Mouse (Mus musculus) forebrain, embryonic 16.5 days (tissue): ENCODE data around the gene Hsd17b7. TPM values are rescaled to one million over a fixed set of nuclear protein-coding genes. Genes with fewer than 3 reads are reported as not detected.

Experiments
- ATAC-seq: fragments of 200-750 bp; cut with Nextera tagmentation; 2 replicates; pipeline ENCODE4 v1.8.0; 2017; ENCODE audit warnings: mild to moderate bottlenecking, moderate library complexity
- H3K27ac ChIP-seq: fragments of 300-500 bp; sonication (generic); 2 replicates; pipeline ENCODE4 v1.5.1; 2014; ENCODE audit warnings: low read length, control low read depth
- H3K27me3 ChIP-seq: fragments of 300-500 bp; sonication (generic); replicated peaks from 2 replicates; pipeline ENCODE4 v1.6.1; 2014; ENCODE audit warnings: low read length; ENCODE audit not compliant: control insufficient read depth, insufficient read depth
- H3K36me3 ChIP-seq: fragments of 300-500 bp; sonication (generic); 2 replicates; pipeline ENCODE4 v1.6.1; 2014; ENCODE audit not compliant: control insufficient read depth, insufficient read depth
- H3K4me1 ChIP-seq: fragments of 300-500 bp; sonication (generic); replicated peaks from 2 replicates; pipeline ENCODE4 v1.6.1; 2014; ENCODE audit warnings: low read length; ENCODE audit not compliant: control insufficient read depth, insufficient read depth
- H3K4me2 ChIP-seq: fragments of 300-500 bp; sonication (generic); 2 replicates; pipeline ENCODE4 v1.6.1; 2014; ENCODE audit warnings: mild to moderate bottlenecking, low read length, control low read depth
- H3K4me3 ChIP-seq: fragments of 300-500 bp; sonication (generic); replicated peaks from 2 replicates; pipeline ENCODE4 v1.5.1; 2014; ENCODE audit warnings: mild to moderate bottlenecking, low read length, control low read depth
- H3K9ac ChIP-seq: fragments of 300-500 bp; sonication (generic); replicated peaks from 2 replicates; pipeline ENCODE4 v1.6.1; 2014; ENCODE audit warnings: low read depth, low read length, control low read depth
- H3K9me3 ChIP-seq: fragments of 300-500 bp; sonication (generic); 2 replicates; pipeline ENCODE4 v1.6.1; 2016; ENCODE audit warnings: low read length; ENCODE audit not compliant: control insufficient read depth
- WGBS: fragments of 180-500 bp; shearing (Covaris S2); extraction: QIAGEN DNeasy Blood & Tissue Kit; methylation state at CpG from one replicate; pipeline ENCODE4 v1.1.7; 2014; 5-methylcytosine and 5-hydroxymethylcytosine counted together
- polyA plus RNA-seq: library from polyadenylated mRNA; unstranded; fragments of >200 nt; fragmentation: Nextera tagmentation; extraction: Ambion mirVana; gene quantifications from 2 replicates; pipeline ENCODE4 v1.2.1, GENCODE M21; 2015

Gene Hsd17b7
- polyA plus RNA-seq, 1 experiment from 2014 or later, result 18.1 TPM

DNA sequence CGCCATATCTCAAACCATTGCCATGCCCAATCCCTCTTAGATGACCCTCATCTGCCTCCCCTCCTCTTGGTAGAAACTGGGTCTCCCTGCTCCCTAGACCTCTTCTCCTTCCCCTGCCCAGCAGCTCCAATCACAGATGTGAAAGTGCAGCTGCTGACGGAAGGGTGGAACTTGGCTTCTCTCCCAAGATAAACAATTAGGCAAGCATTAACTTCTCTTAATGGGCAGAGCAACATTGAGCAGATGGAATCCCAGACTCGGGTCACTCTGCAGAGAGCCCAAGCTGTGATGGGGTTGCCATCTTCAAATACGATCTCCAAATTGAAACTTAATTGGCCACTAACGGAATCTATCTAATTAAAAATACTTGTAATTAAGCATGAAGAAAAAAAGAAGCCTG is 59.9 kb downstream of the Hsd17b7 start:
- Histone ChIP-seq H3K4me2 (no peak overlapping the region), H3K4me3 (no peak overlapping the region), H3K9ac (no peak overlapping the region), H3K27me3 (no peaks in the 10 kb centered on the region), H3K27ac (no peak overlapping the region), H3K9me3 (no peaks in the 10 kb centered on the region), H3K36me3 (no peaks in the 10 kb centered on the region), H3K4me1 (no peaks in the 10 kb centered on the region; the same call in 1 of the 2 replicates)
- no peak for ATAC-seq
- WGBS, result 46% methylated on average over 5 of the region's 5 CpGs

DNA sequence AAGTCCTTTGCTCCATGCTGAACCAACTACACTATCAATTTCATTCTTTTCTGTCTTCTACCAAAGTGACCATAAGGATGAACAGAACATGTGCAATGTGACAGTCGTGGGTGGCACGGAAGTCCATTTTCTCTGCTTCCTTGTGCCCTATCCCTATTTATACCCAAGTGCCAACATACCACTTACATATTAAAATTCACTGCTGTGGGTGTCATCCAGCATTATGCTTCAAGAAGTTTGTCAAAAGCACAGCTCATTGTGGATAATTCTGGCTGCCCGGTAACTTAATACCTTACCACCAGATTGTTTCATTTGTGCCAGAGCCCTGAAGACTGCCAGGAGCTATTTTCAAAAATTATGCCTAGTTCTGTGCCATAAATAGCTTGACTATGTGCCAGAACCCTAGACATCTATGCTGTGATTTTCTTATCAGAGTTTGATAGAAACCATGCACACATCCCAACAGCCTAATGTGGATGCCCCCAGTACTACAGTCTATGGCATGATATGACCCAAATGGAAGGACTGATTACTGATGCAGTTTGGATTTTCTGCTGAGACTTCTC is 68.2 kb downstream of the Hsd17b7 start:
- H3K27ac ChIP-seq, result no peak overlapping the region

More for the DNA sequence above, 68.2 kb downstream of the Hsd17b7 start:
- Histone ChIP-seq H3K4me2 (no peak overlapping the region), H3K27me3 (no peaks in the 10 kb centered on the region), H3K36me3 (no peaks in the 10 kb centered on the region), H3K4me3 (no peak overlapping the region), H3K4me1 (no peaks in the 10 kb centered on the region), H3K9me3 (no peaks in the 10 kb centered on the region), H3K9ac (no peak overlapping the region)
- ATAC-seq, result no peak
- 80% methylated on average over 3 of the region's 3 CpGs for WGBS

Other genes with a start within 250 kb of the Hsd17b7 start
- gene Rgs4, start 221.6 kb downstream of the Hsd17b7 start, polyA plus RNA-seq, result 64.1 and 89.6 TPM in 2 replicates
- gene Ccdc190, start 40.6 kb downstream of the Hsd17b7 start, polyA plus RNA-seq, result 0.96 and 1.7 TPM in 2 replicates
- gene Ddr2, start 141.5 kb upstream of the Hsd17b7 start, polyA plus RNA-seq, result 7.9 and 12.3 TPM in 2 replicates
- gene Uap1, start 205.7 kb upstream of the Hsd17b7 start, polyA plus RNA-seq, result 56.6 and 57.9 TPM in 2 replicates
- 8.1 and 8.4 TPM in 2 replicates for gene Uhmk1, start 246.2 kb upstream of the Hsd17b7 start, polyA plus RNA-seq